Mouse (Mus musculus) intestine, embryonic 15.5 days (tissue): ENCODE measurements around the gene Idh3a. TPM values are rescaled to one million over a fixed set of nuclear protein-coding genes. Genes with fewer than 3 reads are reported as not detected.

Experiments
- ATAC-seq: fragments of 200-750 bp; cut with Nextera tagmentation; 2 replicates; pipeline ENCODE4 v1.8.0; 2017; ENCODE audit warnings: moderate TSS enrichment, moderate library complexity
- H3K27ac ChIP-seq: fragments of 300-500 bp; sonication (generic); 2 replicates; pipeline ENCODE4 v1.5.1; 2015; ENCODE audit warnings: mild to moderate bottlenecking, inconsistent platforms
- H3K27me3 ChIP-seq: fragments of 300-500 bp; sonication (generic); replicated peaks from 2 replicates; pipeline ENCODE4 v1.6.1; 2015; ENCODE audit warnings: inconsistent platforms
- H3K36me3 ChIP-seq: fragments of 300-500 bp; sonication (generic); 2 replicates; pipeline ENCODE4 v1.6.1; 2015; ENCODE audit warnings: inconsistent platforms
- H3K4me1 ChIP-seq: fragments of 300-500 bp; sonication (generic); replicated peaks from 2 replicates; pipeline ENCODE4 v1.6.1; 2015; ENCODE audit warnings: inconsistent platforms
- H3K4me2 ChIP-seq: fragments of 300-500 bp; sonication (generic); replicated peaks from 2 replicates; pipeline ENCODE4 v1.6.1; 2015; ENCODE audit warnings: mild to moderate bottlenecking, inconsistent platforms
- H3K4me3 ChIP-seq: fragments of 300-500 bp; sonication (generic); replicated peaks from 2 replicates; pipeline ENCODE4 v1.5.1; 2015; ENCODE audit warnings: inconsistent platforms
- H3K9ac ChIP-seq: fragments of 300-500 bp; sonication (generic); 2 replicates; pipeline ENCODE4 v1.6.1; 2015; ENCODE audit warnings: inconsistent platforms
- H3K9me3 ChIP-seq: fragments of 300-500 bp; sonication (generic); 2 replicates; pipeline ENCODE4 v1.6.1; 2016; ENCODE audit warnings: inconsistent platforms
- WGBS: fragments of 180-500 bp; shearing (Covaris S2); methylation state at CpG from one replicate; pipeline ENCODE4 v1.1.7; 2015; 5-methylcytosine and 5-hydroxymethylcytosine counted together
- polyA plus RNA-seq: library from polyadenylated mRNA; unstranded; fragments of >200 nt; fragmentation: Nextera tagmentation; extraction: Ambion mirVana; gene quantifications from 2 replicates; pipeline ENCODE4 v1.2.1, GENCODE M21; 2015

The Idh3a gene
- polyA plus RNA-seq, 1 experiment from 2014 or later = 206 TPM

DNA sequence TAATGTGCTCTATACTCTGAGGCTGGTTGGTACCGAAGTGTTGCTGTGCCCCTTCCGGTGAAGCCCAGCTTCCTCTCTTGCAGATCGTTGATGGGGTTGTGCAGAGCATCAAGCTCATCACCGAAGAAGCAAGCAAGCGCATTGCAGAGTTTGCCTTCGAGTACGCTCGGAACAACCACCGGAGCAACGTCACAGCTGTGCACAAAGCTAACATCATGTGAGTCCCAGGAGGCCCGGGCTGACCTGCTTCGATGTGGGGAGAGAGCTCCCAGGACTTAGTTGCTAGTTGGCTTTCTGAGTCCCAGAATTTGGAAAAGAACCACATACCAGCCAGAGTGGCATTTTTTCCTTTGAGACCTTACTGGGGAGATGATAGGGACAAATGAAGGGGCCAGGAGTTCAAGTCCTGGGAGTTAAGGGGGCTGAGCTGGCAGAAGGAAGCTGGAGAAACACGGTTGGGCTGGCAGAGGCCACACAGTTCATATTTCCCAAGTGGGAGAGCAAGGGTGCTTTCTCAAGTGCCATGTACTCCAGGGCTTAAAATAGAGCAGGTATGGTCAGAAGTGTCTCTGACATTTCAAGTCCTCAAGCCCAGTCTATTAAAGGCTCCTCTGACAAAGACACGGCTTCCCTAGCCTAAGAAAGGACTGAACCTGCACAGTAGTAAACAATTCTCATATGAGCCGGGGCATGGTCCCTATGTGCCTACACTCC is 10.8 kb downstream of the Idh3a start:
- H3K9me3 ChIP-seq = no peaks in the 10 kb centered on the region
- no peak overlapping the region for H3K4me2 ChIP-seq
- H3K27me3 ChIP-seq = no peaks in the 10 kb centered on the region
- H3K36me3 ChIP-seq = peaks cover 37% of the 10 kb centered on the region
- no peak overlapping the region for H3K27ac ChIP-seq
- no peaks in the 10 kb centered on the region for H3K4me1 ChIP-seq
- ATAC-seq = no peak
- 94% methylated on average over 15 of the region's 15 CpGs for WGBS
- no peak overlapping the region for H3K4me3 ChIP-seq
- no peak overlapping the region for H3K9ac ChIP-seq

DNA sequence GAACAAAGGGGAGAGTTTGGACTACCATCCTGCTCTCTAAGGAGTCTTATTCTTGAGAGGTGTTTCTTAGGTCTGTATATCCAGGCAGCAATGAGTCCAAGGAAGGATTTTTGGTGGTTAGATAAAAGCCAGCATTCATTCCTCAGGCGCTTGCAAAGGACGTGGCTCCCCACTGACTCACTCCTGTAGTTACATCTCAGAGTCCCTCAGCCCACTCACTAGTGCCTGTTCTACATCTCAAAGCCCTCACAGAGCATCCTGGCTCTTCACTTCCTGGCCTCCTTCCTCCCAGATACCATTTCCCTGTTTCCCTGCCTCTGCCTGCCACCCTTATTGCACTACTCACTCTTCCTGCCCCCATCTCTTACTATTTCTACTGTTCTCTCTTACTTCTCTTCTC is 16.3 kb downstream of the Idh3a start:
- H3K9me3 ChIP-seq = no peaks in the 10 kb centered on the region
- H3K4me2 ChIP-seq = no peak overlapping the region
- H3K4me3 ChIP-seq = no peak overlapping the region
- no peak for ATAC-seq
- H3K4me1 ChIP-seq = no peaks in the 10 kb centered on the region
- peaks cover 22% of the 10 kb centered on the region for H3K36me3 ChIP-seq
- 97% methylated on average over 2 of the region's 2 CpGs for WGBS
- H3K9ac ChIP-seq = no peak overlapping the region
- no peaks in the 10 kb centered on the region for H3K27me3 ChIP-seq
- no peak overlapping the region for H3K27ac ChIP-seq

DNA sequence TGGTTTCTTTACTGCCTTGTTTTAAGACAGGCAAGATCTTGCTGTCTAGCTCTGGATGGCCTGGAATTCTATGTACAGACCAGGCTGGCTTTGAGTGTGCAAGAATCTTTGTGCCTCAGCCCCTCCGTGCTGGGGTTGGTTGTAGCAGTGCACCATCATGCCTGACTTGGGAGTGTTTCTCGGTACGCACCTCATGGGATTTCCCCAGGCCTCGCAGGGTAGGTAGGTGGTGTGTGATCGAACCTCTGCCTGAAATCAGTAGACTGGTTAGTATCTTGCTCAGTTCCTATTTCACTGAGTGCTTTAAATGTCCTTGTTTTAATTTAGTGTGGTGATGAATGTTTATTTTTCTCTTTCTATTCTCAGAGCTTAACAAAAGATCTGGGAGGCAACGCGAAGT is 16.8 kb downstream of the Idh3a start:
- H3K9me3 ChIP-seq = no peaks in the 10 kb centered on the region
- no peak overlapping the region for H3K9ac ChIP-seq
- peaks cover 22% of the 10 kb centered on the region for H3K36me3 ChIP-seq
- ATAC-seq = no peak
- H3K27ac ChIP-seq = no peak overlapping the region
- no peaks in the 10 kb centered on the region for H3K4me1 ChIP-seq
- H3K4me2 ChIP-seq = no peak overlapping the region
- no peaks in the 10 kb centered on the region for H3K27me3 ChIP-seq
- no peak overlapping the region for H3K4me3 ChIP-seq
- WGBS = 89% methylated on average over 7 of the region's 7 CpGs

DNA sequence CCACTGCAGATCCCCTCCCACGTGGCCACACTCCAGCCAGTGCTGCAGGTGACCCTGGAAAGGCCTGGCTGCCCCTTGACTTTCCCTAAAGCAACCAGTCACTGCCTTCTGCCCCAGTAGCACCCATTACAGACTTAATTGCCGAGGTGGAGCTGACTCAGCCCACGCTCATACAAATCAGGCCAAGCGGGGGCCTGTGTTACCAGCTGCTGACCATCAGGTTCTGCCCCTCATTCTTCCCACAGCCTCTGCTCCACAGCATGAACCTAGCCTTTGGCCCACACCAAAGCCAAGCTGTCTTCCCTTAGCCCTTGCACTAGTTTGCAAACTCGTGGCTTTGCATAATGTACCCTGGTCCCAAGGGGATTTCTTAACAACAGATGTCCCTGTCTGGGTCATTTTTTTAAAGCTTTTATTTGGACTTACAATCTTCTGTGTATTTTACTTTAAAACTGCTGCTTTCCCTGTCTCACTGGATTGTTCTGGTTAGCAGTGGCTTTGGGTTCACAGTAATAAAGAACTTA is 18.1 kb downstream of the Idh3a start:
- no peak for ATAC-seq

GRCm38 (mm10) chr9:54604886-54605285 is 18.8 kb downstream of the Idh3a start:
- WGBS = 55% methylated on average over 4 of the region's 4 CpGs
- no peak overlapping the region for H3K4me3 ChIP-seq
- no peaks in the 10 kb centered on the region for H3K4me1 ChIP-seq
- H3K4me2 ChIP-seq = no peak overlapping the region
- H3K27ac ChIP-seq = no peak overlapping the region
- no peak overlapping the region for H3K9ac ChIP-seq
- no peaks in the 10 kb centered on the region for H3K27me3 ChIP-seq
- H3K9me3 ChIP-seq = no peaks in the 10 kb centered on the region
- no peak for ATAC-seq
- H3K36me3 ChIP-seq = peaks cover 15% of the 10 kb centered on the region

More for the DNA sequence above, 18.1 kb downstream of the Idh3a start:
- 78% methylated on average over 5 of the region's 5 CpGs for WGBS
- no peaks in the 10 kb centered on the region for H3K4me1 ChIP-seq
- H3K27ac ChIP-seq = no peak overlapping the region
- peaks cover 19% of the 10 kb centered on the region for H3K36me3 ChIP-seq
- no peak overlapping the region for H3K9ac ChIP-seq
- H3K9me3 ChIP-seq = no peaks in the 10 kb centered on the region
- H3K4me3 ChIP-seq = no peak overlapping the region
- H3K27me3 ChIP-seq = no peaks in the 10 kb centered on the region
- no peak overlapping the region for H3K4me2 ChIP-seq

DNA sequence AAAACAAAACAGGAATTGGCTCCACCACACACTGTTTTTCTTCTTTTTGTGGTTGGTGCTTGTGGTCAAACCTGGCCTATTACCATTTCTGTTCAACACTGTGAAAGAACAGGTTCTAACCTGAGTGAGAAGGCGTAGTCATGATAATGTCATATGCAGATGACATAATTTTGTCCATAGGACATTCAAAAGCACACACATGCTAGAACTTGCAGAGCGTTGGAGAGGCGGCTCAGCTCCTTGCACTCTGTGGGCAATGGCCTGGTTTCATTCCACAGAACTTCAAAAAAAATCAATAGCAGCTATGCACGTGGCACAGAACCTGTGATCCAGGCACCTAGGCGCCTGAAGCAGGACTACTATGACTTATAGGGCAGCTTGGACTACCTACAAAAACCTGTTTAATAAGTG is 26.7 kb downstream of the Idh3a start:
- no peak overlapping the region for H3K4me2 ChIP-seq
- no peaks in the 10 kb centered on the region for H3K27me3 ChIP-seq
- 80% methylated on average over 5 of the region's 5 CpGs for WGBS
- H3K9ac ChIP-seq = no peak overlapping the region
- no peak for ATAC-seq
- no peaks in the 10 kb centered on the region for H3K36me3 ChIP-seq
- no peaks in the 10 kb centered on the region for H3K4me1 ChIP-seq
- no peaks in the 10 kb centered on the region for H3K9me3 ChIP-seq
- no peak overlapping the region for H3K4me3 ChIP-seq
- no peak overlapping the region for H3K27ac ChIP-seq

DNA sequence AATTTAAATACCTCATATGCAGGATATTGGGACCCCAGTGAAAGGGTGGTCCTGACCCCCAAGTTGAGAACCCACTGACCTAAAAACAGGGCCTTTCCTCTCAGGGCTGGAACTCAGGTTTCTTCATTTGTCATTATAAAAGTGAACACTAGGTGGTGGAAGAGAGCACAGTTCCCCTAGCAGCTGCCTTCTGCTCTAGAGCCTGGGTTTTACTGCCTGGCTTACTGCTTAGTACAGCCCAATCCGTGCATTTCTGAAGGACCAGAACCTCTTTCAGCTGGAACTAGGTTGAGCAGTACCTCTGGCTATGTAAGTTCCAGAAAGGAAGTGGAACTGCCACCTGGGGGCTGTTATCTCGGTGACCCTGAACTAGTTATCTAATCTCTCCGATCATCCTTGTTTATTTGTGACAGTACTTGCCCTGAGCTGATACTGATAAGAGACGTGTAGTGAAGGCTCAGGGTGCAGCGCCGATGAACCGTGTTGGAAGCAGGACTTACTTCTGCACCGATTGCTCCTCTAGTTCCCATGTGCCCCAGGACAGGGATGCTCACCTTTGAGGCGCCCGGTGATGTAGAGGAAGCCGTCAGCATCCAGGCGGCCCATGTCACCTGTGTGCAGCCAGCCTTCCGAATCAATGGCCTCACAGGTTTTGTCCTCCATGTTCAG is 28.2 kb downstream of the Idh3a start:
- H3K27ac ChIP-seq = no peak overlapping the region
- H3K9me3 ChIP-seq = no peaks in the 10 kb centered on the region
- peak; percentile 82 for ATAC-seq
- no peaks in the 10 kb centered on the region for H3K27me3 ChIP-seq
- no peaks in the 10 kb centered on the region for H3K36me3 ChIP-seq
- no peak overlapping the region for H3K9ac ChIP-seq
- WGBS = 45% methylated on average over 13 of the region's 13 CpGs
- H3K4me1 ChIP-seq = no peaks in the 10 kb centered on the region
- H3K4me3 ChIP-seq = no peak overlapping the region
- H3K4me2 ChIP-seq = no peak overlapping the region

DNA sequence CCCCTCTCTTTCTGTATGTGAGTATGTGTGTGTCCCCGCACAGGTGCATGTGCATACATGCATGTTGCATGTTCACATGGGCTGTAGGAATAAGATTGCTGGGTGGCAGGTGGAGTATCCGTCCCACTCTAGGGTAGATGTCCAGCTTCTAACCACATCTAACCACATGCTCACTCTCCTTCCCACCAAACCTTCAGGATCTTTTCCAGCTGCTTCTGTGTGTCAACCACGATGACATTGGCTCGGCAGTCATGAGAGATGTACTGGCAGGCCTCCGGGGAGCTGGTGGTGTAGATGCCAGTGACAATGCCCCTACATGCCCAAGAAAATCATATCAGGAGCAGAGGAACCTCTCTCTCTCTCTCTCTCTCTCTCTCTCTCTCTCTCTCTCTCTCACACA is 41.1 kb downstream of the Idh3a start:
- Histone ChIP-seq H3K9me3 (no peaks in the 10 kb centered on the region), H3K4me1 (no peaks in the 10 kb centered on the region), H3K27me3 (no peaks in the 10 kb centered on the region), H3K4me2 (no peak overlapping the region), H3K4me3 (no peak overlapping the region), H3K27ac (no peak overlapping the region), H3K36me3 (no peaks in the 10 kb centered on the region), H3K9ac (no peak overlapping the region)
- no peak for ATAC-seq
- WGBS = 93% methylated on average over 5 of the region's 5 CpGs

DNA sequence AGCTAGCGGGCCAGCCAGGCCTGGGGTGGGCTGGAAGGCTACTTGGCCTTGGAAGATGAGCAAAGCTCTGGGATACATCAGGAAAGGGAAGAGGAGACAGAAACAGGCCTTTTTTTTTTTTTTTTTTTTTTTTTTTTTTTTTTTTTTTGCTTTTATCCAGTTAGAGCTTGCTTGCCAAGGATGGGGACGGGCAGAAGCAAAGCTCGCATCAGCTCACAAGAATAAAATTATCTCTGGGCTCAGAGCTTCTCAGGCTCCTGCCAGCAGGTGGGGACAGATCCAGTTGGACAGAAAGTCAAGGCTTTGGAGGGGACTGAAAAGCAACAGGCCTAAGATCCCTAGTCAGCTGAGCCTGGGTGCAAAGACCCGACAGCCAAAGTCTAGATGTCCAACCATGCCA is 42.6 kb downstream of the Idh3a start:
- 73% methylated on average over 4 of the region's 4 CpGs for WGBS
- Histone ChIP-seq H3K27ac (no peak overlapping the region), H3K36me3 (no peaks in the 10 kb centered on the region), H3K9ac (no peak overlapping the region), H3K4me2 (no peak overlapping the region), H3K4me1 (no peaks in the 10 kb centered on the region), H3K9me3 (no peaks in the 10 kb centered on the region), H3K27me3 (no peaks in the 10 kb centered on the region), H3K4me3 (no peak overlapping the region)
- ATAC-seq = no peak

- Histone ChIP-seq H3K4me3 (no peak overlapping the region), H3K4me1 (no peaks in the 10 kb centered on the region), H3K27ac (no peak overlapping the region), H3K4me2 (no peak overlapping the region), H3K9ac (no peak overlapping the region), H3K27me3 (no peaks in the 10 kb centered on the region), H3K36me3 (no peaks in the 10 kb centered on the region), H3K9me3 (no peaks in the 10 kb centered on the region)
- WGBS = 86% methylated on average over 5 of the region's 5 CpGs
- no peak for ATAC-seq
These were observed 43.6 kb downstream of the Idh3a start for GRCm38 (mm10) chr9:54629613-54630261.

DNA sequence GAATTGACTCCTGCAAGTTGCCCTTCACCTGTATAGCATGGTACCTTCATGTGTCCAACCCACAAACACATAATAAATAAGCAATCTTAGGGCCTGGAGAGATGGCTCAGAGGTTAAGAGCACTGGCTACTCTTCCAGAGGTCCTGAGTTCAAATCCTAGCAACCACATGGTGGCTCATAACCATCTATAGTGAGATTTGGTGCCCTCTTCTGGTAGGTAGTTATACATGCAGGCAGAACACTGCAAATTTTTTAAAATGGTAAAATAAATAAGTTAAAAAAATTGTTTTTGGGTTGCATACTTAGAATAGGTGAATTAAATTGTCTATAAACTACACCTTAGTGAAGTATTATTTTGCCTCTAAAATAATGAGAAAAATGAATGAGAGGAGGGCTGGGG is 44.8 kb downstream of the Idh3a start:
- Histone ChIP-seq H3K9ac (no peak overlapping the region), H3K27me3 (no peaks in the 10 kb centered on the region), H3K4me1 (no peaks in the 10 kb centered on the region), H3K4me2 (no peak overlapping the region), H3K36me3 (no peaks in the 10 kb centered on the region), H3K27ac (no peak overlapping the region), H3K4me3 (no peak overlapping the region), H3K9me3 (no peaks in the 10 kb centered on the region)
- no peak for ATAC-seq

GRCm38 (mm10) chr9:54633401-54633800 is 47.3 kb downstream of the Idh3a start:
- Histone ChIP-seq H3K4me2 (no peak overlapping the region), H3K4me3 (no peak overlapping the region), H3K27ac (no peak overlapping the region), H3K9ac (no peak overlapping the region), H3K9me3 (no peaks in the 10 kb centered on the region), H3K36me3 (no peaks in the 10 kb centered on the region), H3K27me3 (no peaks in the 10 kb centered on the region), H3K4me1 (no peaks in the 10 kb centered on the region)
- WGBS = 67% methylated on average over 2 of the region's 2 CpGs
- ATAC-seq = no peak
